Mouse (Mus musculus) kidney, embryonic 14.5 days (tissue): ENCODE results near the gene Zer1. TPM values are rescaled to one million over a fixed set of nuclear protein-coding genes. Genes with fewer than 3 reads are reported as not detected.
"Not testable (repeated sequence)": the region's sequence is repeated elsewhere in the genome, so short reads cannot be mapped to it uniquely, and the experiment has no call there.

ENCODE experiments used
- ATAC-seq: fragments of 200-750 bp; cut with Nextera tagmentation; 2 replicates; pipeline ENCODE4 v1.8.0; 2017; ENCODE audit warnings: moderate number of reproducible peaks, mild to moderate bottlenecking, moderate TSS enrichment, moderate library complexity; ENCODE audit not compliant: low FRiP score, low TSS enrichment
- H3K27ac ChIP-seq: fragments of 300-500 bp; sonication (generic); 2 replicates; pipeline ENCODE4 v1.5.1; 2014; ENCODE audit warnings: low read depth, mild to moderate bottlenecking, low read length, moderate library complexity, mixed read lengths
- H3K27me3 ChIP-seq: fragments of 300-500 bp; sonication (generic); 2 replicates; pipeline ENCODE4 v1.6.1; 2014; ENCODE audit warnings: mild to moderate bottlenecking, low read length; ENCODE audit not compliant: control insufficient read depth, insufficient read depth
- H3K36me3 ChIP-seq: fragments of 300-500 bp; sonication (generic); 2 replicates; pipeline ENCODE4 v1.6.1; 2014; ENCODE audit warnings: low read length, mixed read lengths; ENCODE audit not compliant: control insufficient read depth, insufficient read depth
- H3K4me1 ChIP-seq: fragments of 300-500 bp; sonication (generic); 2 replicates; pipeline ENCODE4 v1.6.1; 2014; ENCODE audit warnings: low read length, mixed read lengths; ENCODE audit not compliant: control insufficient read depth, insufficient read depth
- H3K4me2 ChIP-seq: fragments of 300-500 bp; sonication (generic); replicated peaks from 2 replicates; pipeline ENCODE4 v1.6.1; 2014; ENCODE audit warnings: low read depth, mild to moderate bottlenecking, low read length
- H3K4me3 ChIP-seq: fragments of 300-500 bp; sonication (generic); 2 replicates; pipeline ENCODE4 v1.5.1; 2014; ENCODE audit warnings: mild to moderate bottlenecking, low read length
- H3K9ac ChIP-seq: fragments of 300-500 bp; sonication (generic); 2 replicates; pipeline ENCODE4 v1.6.1; 2014; ENCODE audit warnings: low read depth, mild to moderate bottlenecking, low read length, moderate library complexity
- H3K9me3 ChIP-seq: fragments of 300-500 bp; sonication (generic); 2 replicates; pipeline ENCODE4 v1.6.1; 2016; ENCODE audit warnings: low read length; ENCODE audit not compliant: control insufficient read depth
- WGBS: fragments of 180-500 bp; shearing (Covaris S2); extraction: QIAGEN DNeasy Blood & Tissue Kit; methylation state at CpG from one replicate; pipeline ENCODE4 v1.1.7; 2014; 5-methylcytosine and 5-hydroxymethylcytosine counted together
- polyA plus RNA-seq: library from polyadenylated mRNA; unstranded; fragments of >200 nt; fragmentation: Nextera tagmentation; extraction: Ambion mirVana; gene quantifications from 2 replicates; pipeline ENCODE4 v1.2.1, GENCODE M21; 2014

Zer1 gene
- polyA plus RNA-seq, 1 experiment from 2014 or later = 11.9 TPM

DNA sequence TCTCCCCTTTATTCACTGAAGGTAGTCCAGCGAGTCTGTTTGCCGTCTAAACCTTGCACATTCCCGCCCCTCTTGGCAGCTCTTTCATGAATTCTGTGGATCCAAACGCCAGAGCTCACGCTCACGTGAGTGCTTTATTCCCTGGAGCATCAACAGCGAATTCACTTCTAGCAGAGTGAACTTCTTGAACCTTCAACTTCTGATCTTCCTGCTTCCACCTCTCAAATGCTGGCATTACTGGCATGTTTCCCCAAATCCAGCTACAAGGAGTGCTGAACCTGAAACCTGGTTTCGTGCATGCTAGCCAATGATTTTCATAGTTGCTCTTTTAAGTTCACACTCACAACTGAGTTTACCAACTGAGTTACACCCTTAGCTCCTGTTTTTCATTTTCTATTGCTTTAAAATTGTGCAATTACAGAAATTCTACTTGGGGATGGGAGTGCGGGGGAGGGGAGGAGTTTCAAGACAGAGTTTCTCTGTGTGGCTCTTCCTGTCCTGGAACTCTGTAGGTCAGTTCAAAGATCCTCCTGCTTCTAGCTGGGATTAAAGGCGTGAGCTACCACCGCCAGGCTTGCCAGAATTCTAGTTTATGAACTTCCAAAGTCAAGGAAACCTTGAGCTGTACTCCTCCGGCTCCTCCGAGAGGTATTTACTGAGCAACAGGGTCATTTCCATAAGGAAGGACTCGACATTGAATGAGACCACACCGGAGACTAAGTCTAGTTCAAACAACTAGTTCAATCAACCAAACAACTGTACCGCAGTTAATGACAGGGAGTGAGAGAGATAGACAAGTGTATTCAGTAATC, 8.6 kb upstream of the Zer1 start:
- H3K9ac ChIP-seq = peak overlapping the region; percentile 76
- H3K9me3 ChIP-seq = no peaks in the 10 kb centered on the region
- peak; percentile 18 for ATAC-seq
- no peaks in the 10 kb centered on the region for H3K27me3 ChIP-seq
- H3K36me3 ChIP-seq = peaks cover 16% of the 10 kb centered on the region
- H3K27ac ChIP-seq = peak overlapping the region; percentile 82; the same call in 1 of the 2 replicates
- H3K4me1 ChIP-seq = peaks cover 15% of the 10 kb centered on the region; the same call in 1 of the 2 replicates
- H3K4me3 ChIP-seq = peak overlapping the region; percentile 87
- WGBS = 21% methylated on average over 16 of the region's 16 CpGs
- peak overlapping the region; percentile 90 for H3K4me2 ChIP-seq

DNA sequence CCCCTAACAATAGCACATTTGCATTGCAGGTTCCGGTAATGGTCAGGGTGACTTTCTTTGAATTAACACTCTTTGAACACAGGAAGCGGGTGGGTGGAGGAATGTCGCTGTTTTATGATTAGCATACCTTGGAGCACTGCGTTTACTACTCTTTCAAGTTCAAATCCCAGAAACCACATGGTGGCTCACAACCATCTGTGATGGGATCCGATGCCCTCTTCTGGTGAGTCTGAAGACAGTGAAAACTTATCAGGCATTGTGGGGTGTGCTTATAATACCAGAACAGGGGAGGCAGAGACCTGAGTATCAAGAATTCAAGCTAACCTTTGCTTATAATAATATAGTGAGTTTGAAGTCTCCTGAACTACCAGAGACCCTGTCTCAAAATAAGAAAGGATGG, 6.9 kb upstream of the Zer1 start:
- H3K27me3 ChIP-seq, H3K9ac ChIP-seq, H3K27ac ChIP-seq, H3K4me2 ChIP-seq, ATAC-seq, H3K9me3 ChIP-seq, H3K4me3 ChIP-seq, H3K36me3 ChIP-seq: not testable (repeated sequence)
- H3K4me1 ChIP-seq = peaks cover 15% of the 10 kb centered on the region; the same call in 1 of the 2 replicates
- WGBS = 66% methylated on average over 5 of the region's 5 CpGs

DNA sequence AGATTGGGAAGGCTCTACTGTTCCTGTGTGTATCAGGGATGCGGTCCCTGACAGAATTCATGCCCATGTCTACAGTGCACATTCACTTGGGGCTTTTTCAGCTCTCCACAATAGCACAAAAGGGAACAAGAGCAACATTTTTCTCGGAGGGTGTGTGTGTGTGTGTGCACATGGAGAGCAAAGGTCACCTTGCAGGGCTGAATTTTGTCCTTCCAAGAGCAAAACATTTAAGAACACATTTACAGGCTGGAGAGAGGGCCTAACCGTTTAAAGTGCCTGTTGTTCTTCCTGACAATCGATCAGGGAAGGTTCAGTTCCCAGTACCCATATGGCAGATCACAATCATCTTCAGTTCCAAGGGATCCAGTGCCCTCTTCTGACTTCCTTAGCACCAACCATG, 5.8 kb upstream of the Zer1 start:
- Histone ChIP-seq H3K27me3 (no peaks in the 10 kb centered on the region), H3K4me1 (peaks cover 15% of the 10 kb centered on the region; the same call in 1 of the 2 replicates), H3K9ac (no peak overlapping the region), H3K4me3 (no peak overlapping the region), H3K27ac (no peak overlapping the region), H3K9me3 (no peaks in the 10 kb centered on the region), H3K4me2 (no peak overlapping the region), H3K36me3 (no peaks in the 10 kb centered on the region)
- no peak for ATAC-seq
- 86% methylated on average over 4 of the region's 4 CpGs for WGBS

DNA sequence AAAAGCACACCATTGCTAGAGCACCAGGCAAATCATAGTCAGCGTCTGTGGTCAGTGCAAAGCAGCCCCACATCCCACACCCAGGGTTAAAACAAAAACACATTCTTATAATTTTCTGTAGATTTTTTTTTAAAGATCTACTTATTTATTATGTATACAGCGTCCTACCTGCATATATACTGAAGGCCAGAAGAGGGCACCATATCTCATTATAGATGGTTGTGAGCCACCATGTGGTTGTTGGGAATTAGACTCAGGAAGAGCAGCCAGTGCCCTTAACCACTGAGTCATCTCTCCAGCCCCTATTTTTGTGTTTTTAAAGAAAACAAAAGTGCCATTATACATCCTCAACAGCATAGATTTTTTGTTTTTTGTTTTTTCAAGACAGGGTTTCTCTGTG, 4.4 kb upstream of the Zer1 start:
- Histone ChIP-seq H3K4me2 (no peak overlapping the region), H3K4me3 (no peak overlapping the region), H3K4me1 (peaks cover 9% of the 10 kb centered on the region; the same call in 1 of the 2 replicates), H3K9ac (no peak overlapping the region), H3K27ac (no peak overlapping the region), H3K9me3 (no peaks in the 10 kb centered on the region), H3K27me3 (no peaks in the 10 kb centered on the region), H3K36me3 (no peaks in the 10 kb centered on the region)
- WGBS = 41% methylated on average over 2 of the region's 2 CpGs
- no peak for ATAC-seq

DNA sequence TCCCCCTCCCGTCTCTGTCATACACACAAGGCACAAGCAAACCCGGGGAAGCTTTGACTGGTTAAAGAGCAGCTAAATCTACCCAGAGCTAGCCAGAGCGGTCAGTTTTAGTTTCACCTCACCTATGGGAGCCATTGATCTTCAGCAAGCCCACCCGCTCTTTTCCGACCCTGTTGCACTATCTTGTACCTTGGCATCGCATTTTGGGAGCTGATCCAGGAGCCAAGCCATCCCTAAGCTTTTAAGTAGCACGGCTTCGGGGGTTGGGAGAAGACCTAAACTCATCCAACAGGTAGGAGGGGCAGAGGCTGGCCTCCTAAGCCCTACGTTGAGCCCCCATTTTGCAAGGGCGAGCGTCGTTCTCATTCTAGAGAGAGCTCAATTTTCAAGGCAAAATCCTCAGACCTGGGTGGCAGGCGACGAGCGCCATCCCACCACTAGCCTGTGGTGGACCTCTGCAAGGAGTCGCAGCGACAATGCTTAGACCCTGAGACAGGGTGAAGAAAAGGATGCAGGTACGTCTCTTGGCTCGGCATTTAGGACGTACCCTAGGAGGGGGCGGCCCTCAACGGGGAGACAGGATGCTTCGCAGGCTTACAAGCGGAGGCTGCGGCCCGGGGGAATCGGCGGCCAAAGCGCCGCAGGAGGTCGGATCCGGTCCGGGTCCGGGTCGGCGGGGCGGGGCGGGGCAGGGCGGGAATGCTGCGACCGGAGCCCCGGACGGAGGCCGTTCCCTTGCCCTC, 485 bp downstream of the Zer1 start:
- no peaks in the 10 kb centered on the region for H3K27me3 ChIP-seq
- H3K4me2 ChIP-seq = peak overlapping the region; percentile 83
- WGBS = 1% methylated on average over 43 of the region's 44 CpGs
- ATAC-seq = peak; percentile 81
- 0 out of 2 replicates have a peak, but pooled peaks cover 7% of the 10 kb centered on the region for H3K36me3 ChIP-seq
- H3K4me1 ChIP-seq = peaks cover 7% of the 10 kb centered on the region; the same call in 1 of the 2 replicates
- H3K4me3 ChIP-seq = peak overlapping the region; percentile 91
- peak overlapping the region; percentile 86 for H3K9ac ChIP-seq
- H3K9me3 ChIP-seq = no peaks in the 10 kb centered on the region
- H3K27ac ChIP-seq = peak overlapping the region; percentile 83

DNA sequence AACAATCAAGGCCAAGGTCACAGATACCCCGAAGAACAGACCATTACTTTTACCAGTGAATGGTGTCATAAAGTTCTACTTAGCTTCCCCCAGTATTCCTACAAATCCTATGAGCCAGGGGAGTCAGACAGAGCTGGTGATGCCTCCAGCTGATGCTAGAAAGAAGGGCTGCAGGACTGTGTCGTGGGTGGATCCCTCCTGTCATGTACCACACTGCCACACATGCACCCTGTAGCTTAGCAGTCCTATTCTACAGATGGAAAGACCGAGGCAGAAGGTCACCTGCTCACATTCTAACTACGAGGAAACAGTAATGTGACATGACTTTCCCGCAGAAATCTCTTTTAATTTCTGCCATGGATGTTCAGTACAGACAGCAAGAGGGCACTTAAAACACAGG, 1.6 kb downstream of the Zer1 start:
- Histone ChIP-seq H3K4me2 (no peak overlapping the region), H3K4me3 (no peak overlapping the region)
- WGBS = 88% methylated on average over 5 of the region's 5 CpGs

DNA sequence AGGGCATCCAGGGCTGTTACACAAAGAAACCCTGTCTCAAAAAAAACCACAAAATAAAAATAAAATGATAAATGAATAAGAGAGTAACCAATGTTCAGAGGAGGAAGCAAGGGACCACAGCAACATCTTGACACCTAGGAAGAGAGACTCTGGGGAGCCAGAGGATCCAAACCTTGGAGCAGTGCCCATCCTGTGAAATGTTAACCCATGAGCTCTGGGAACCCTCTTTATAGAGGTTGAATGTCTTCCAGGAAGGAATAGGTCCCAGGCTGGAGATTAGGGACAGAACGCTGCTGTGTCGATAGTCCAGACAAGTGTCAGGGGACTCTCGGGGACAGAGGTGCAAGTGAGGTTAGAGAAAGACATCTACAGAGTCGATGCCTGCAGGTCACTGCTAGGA, 4.1 kb downstream of the Zer1 start:
- 0 out of 2 replicates have a peak, but pooled peaks cover 7% of the 10 kb centered on the region for H3K36me3 ChIP-seq
- H3K27me3 ChIP-seq = no peaks in the 10 kb centered on the region
- no peak overlapping the region for H3K4me2 ChIP-seq
- 88% methylated on average over 4 of the region's 4 CpGs for WGBS
- H3K9ac ChIP-seq = no peak overlapping the region
- no peak overlapping the region for H3K27ac ChIP-seq
- H3K4me1 ChIP-seq = peaks cover 7% of the 10 kb centered on the region; the same call in 1 of the 2 replicates
- H3K9me3 ChIP-seq = no peaks in the 10 kb centered on the region
- ATAC-seq = no peak
- H3K4me3 ChIP-seq = no peak overlapping the region

More for the DNA sequence above, 1.6 kb downstream of the Zer1 start:
- Histone ChIP-seq H3K4me1 (peaks cover 7% of the 10 kb centered on the region; the same call in 1 of the 2 replicates), H3K9me3 (no peaks in the 10 kb centered on the region), H3K27me3 (no peaks in the 10 kb centered on the region), H3K9ac (0 out of 2 replicates have a peak overlapping the region, but pooled peaks have one; percentile 86), H3K27ac (no peak overlapping the region), H3K36me3 (0 out of 2 replicates have a peak, but pooled peaks cover 7% of the 10 kb centered on the region)
- ATAC-seq = no peak

DNA sequence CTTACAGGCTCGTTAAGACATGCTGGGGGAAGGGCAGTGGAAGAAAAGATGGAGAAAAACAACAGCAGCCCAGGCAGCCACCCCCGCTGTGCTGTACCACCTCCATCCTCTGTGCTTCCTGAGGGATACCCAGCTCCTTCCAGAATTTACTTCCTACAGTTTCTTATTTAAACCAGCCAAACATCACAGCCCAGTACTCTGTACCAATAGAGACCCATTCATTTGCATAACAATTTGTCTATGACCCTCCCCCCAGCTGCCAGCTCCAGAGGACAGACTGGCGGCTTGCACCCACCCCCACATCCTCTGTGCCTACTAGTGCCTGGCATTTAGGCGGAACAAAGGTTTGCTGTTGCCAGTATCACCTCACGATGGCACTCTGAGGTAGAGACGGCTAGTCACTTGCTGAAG, 4.7 kb downstream of the Zer1 start:
- no peaks in the 10 kb centered on the region for H3K27me3 ChIP-seq
- 0 out of 2 replicates have a peak, but pooled peaks cover 7% of the 10 kb centered on the region for H3K36me3 ChIP-seq
- peaks cover 7% of the 10 kb centered on the region; the same call in 1 of the 2 replicates for H3K4me1 ChIP-seq
- H3K9me3 ChIP-seq = no peaks in the 10 kb centered on the region
- ATAC-seq = no peak
- WGBS = 32% methylated on average over 6 of the region's 6 CpGs
- H3K9ac ChIP-seq = no peak overlapping the region
- no peak overlapping the region for H3K27ac ChIP-seq
- no peak overlapping the region for H3K4me2 ChIP-seq
- no peak overlapping the region for H3K4me3 ChIP-seq
